Mouse (Mus musculus) regulatory T cell (primary cell): Measurements from ENCODE around the gene Prdm16.

Experiments
- in situ Hi-C: fragments of 300-600 bp; cut with MboI, MseI; formaldehyde crosslinking; loops from one replicate; pipeline ENCODE4 v1.15.1; 2025; ENCODE audit warnings: high pct_unique_total_duplicates

Prdm16 gene

DNA sequence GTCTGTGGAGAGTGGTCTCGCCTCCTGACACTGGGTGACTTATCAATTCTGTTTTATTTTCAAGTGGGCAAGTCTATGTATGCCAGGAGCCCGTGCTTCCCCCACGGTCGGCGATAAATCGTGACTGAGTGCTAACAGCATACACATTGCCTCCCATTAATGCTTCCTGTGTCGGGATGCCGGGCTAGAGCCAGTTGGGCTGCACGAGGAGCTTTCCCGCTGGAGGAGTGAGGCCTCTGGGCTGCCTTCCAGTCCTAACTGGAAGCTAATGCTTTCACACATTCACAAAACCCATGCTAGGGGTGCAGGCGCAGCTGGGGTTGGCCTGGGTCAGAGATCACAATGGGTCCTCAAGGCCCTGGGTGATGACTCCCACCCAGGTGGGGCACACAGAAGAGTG, 212.0 kb downstream of the Prdm16 start:
- in situ Hi-C loops, result no loop called here

DNA sequence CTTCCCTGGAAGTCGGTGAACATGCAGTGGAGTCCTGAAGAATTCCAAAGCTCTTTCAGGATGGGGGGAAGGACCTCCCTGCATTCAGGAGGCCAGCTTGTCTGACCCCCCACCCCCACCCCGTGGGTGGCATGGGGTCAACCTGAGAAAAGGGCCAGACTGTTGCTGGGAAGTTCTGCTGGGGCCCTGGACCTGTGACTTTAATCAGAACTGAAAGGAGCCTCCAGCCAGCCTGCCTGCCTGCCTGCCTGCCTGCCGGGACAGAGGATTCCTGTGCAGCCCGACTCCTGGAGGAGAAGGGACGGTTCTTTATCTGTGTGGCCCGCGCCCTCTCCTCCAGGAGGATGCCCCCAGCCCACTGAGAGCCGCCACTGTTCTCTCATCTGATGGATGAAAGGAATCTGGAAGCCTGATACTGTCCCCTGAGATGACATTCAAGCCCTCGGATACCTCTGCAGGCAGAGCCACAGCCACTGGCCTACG, 214.2 kb downstream of the Prdm16 start:
- in situ Hi-C loops, result no loop called here

DNA sequence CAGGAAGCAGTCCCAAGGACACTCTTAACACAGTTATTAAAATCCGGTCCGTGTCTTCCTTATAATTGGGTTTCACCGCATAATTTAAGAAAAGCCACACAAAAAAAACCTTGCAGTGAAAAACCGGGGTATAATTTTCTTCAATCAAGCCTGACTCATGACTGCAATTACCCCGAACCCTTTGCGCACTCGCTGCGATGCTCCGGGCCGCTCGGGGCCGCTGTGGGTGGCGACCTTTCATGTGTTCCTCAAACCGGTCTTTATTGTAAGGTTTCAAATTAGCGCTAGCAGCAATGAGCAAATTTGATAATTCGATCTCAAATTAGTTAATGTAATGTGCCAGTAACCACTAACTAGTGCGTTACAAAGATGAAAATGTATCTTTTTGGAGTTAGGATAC, 215.9 kb downstream of the Prdm16 start:
- in situ Hi-C loops, result no loop called here

DNA sequence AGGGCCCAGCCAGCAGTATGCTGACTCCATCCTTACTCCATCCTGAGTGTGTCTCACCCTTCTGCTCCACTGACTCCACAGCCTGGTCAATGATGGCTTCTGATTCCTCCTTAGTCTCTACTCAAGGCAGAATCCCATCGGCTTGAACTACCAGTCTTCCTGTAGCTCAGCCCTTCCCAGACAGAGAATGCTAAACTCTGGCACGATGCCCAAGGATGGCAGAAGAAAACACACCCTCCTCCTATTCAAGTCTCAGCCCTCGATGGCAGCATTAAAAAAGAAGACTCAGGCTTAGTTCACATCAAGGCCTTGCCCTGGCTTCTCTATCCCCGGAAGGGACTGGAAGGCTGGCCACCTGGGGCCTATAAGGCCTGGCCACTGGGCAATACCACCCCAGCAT, 216.9 kb downstream of the Prdm16 start:
- in situ Hi-C loops, result no loop called here

DNA sequence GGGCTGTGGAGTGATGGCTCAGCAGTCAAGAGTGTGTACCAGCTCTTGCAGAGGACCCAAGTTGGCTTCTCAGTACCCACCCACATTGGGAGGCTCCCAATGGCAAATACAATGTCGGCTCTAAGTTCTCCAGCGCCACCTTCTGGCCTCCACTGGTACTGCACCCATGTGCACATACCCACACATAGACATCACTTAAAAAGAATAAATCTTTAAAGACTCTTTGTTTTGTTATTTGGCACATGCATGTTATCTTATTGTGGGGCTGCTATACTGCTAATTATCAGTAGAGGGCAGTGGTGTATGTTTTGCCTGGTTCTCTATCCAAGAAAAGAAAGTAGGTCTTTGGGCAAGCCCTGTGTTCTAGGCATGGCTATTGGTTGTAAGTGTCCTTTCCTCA, 217.7 kb downstream of the Prdm16 start:
- in situ Hi-C loops, result no loop called here

DNA sequence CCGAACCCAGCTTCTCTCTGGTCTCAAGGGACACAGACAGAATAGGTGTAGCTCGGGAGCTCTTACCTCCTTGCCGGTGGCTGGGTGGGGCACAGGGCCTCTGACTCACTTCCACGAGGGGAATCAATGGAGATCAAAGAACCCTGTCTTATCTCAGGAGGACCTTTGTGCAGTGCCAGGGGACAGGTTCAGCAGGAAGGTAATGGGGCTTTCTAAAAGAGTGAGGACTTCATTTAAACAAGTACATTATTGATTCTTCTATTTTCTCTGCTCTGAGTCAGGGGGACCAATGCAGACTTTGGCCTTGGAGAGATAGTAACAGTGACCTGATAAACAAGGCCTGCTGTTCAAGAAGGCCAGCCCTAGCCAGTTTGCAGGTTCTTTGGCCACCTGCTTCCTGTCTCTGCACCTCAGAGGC, 218.3 kb downstream of the Prdm16 start:
- in situ Hi-C loops, result no loop called here

DNA sequence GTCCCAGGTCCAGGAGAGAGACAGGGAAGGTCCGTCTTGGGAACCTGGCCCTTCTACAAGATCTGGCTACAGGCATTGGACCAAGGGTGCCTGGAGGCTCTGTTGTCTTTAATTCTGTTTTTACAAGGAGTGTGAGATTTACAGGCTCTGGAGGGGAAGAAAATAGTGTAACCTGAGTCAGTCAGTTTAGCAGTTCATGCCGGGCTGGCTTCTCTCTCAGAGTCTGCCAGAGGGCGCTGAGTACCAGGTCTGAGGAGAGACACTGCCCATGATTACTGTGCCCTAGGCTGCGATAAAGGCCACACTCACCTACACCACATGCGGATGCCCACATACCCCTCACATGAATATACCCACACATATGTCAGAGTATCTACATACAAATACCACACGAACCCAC, 219.9 kb downstream of the Prdm16 start:
- in situ Hi-C loops, result no loop called here

DNA sequence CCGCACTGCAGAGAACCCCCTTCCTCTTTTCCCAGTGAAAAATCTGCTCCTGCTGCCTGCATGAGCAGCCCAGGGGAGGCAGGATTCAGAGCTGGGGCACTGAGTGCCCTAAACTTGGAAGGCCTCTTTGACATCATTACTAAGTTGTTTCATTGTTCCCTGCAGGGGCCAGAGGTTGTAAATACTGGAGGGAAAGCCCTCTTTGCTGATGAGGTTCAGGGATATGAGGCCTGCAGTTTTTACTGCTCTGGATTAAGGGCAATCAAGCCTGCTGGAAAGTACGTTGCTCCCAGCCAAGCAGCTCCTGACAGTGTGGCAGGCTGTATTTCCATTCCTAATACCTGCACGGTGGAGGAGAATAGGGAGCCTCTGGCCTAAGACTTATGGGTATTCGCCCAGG, 221.8 kb downstream of the Prdm16 start:
- in situ Hi-C loops, result no loop called here

DNA sequence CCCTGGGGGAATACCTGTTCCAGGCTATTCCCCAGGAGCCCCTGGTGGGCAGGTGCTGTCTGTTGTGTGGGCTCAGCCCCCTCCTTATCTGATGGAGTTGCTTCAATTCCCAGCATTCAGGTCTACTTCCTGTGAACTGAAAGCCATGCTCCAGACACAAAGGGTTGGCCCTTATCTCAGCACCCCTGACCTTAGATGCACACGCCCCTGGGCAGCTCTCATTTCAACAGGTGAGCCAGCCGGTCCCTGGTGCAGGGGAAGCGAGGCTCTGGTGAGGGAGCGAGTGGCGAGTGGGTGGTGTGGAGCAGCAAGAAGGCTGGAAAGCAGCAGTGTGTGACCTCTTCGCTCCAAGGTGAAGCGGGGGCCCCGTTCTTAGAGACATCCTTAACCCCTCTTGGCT, 226.1 kb downstream of the Prdm16 start:
- in situ Hi-C loops, result no loop called here

DNA sequence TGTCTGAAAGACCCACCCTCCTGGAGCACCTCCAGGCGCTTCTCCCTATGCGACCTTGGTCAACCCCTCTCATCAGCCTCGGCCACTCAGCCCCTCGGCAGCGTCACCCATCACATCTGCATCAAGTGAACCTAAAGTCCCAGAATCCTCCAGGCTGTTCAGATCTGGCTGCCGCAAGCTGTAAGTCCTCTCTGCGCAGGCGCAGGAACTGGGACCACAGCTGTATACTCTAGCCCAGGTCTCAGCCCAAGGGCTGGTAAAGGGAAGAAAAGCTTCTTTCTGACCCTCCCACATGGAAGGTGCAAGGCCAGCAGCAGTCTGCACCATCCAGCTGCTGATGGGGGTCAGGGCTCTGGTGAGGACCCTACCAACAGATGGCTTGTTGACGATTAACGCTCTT, 226.8 kb downstream of the Prdm16 start:
- in situ Hi-C loops, result no loop called here

DNA sequence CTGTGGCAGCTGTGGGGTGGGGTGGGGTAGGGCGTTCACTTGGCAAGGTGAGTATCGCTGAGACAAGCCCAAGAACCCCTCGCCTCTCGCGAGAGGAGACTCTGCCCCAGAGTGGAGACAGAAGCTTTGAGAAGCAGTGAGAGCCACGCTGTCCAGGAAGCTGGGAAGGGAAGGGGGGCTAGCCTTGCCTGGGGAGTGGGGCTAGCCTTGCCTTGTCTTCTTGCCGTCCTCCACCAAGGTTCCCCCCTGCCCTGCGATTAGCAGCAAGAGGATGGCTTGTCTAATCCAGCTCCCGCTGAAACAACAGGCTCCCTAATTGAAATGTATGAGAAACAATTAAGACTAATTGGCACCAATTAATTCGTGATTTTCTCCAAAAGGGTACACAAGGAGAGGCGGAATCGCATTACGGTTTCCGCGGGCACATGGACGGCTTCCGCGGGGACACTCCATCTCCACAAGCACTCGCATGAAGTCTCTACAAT, 227.4 kb downstream of the Prdm16 start:
- in situ Hi-C loops, result no loop called here

DNA sequence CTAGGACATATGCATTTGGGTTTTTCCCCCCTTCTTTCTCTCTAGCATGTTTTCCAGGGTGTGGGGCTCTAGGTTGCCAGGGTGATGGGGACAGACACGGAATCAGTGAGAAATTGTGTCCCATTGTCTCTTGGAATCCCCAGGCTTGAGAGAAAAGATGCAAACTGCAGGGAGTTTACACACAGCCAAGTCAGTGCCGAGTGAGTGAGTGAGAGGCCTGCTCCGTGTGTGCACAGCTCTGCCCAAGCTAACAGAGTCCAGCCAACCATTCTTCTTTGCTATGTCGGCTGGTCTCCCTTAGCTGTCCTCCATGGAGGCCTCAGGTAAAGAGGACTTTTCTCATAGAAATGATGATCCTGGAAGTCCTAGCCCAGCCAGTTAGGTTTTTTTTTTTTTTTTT, 233.7 kb downstream of the Prdm16 start:
- in situ Hi-C loops, result no loop called here

DNA sequence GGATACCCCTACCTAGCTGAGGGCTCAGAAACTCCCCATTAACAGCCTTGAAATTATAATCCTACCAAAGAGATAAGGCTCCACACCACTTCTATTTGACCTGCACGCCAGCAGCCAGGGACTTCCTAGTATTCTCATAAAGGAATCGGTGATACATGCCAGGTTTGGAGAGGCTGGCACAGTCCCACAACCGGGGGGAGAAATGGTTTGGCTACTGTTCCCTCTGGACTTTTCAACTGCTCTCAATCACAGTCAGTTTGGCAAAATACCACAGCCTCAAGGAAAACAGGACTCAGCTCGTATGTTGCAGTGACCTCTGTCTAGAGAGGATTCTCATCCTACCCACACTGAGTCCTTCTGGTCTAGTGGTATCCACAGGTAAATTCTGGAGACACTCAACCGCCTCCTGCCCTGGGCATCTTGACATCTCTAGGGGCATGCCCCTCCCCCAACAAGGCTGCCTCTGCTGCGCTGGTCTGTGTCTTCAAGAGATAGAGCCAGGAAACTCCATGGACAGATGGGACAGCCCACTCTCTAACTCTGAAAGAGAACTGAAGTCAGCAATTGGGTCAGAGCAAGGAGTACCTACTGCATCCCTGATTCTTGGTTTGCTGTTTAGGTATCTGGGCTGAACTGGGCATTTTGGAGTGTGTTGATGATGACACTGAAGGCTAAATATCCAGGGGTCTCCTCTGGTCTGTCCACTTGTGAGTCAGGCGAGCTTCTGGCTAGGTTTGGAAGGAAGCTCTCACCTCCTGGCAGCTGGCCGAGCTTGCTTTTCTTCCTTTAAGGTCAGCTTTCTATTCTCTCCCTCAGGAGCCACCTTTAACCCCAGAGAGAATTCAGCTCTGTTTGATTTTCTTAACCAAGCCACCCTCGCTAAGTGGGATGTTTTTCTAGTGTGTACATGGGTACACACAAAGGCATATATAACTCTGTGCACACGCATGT, 234.4 kb downstream of the Prdm16 start:
- in situ Hi-C loops, result no loop called here

DNA sequence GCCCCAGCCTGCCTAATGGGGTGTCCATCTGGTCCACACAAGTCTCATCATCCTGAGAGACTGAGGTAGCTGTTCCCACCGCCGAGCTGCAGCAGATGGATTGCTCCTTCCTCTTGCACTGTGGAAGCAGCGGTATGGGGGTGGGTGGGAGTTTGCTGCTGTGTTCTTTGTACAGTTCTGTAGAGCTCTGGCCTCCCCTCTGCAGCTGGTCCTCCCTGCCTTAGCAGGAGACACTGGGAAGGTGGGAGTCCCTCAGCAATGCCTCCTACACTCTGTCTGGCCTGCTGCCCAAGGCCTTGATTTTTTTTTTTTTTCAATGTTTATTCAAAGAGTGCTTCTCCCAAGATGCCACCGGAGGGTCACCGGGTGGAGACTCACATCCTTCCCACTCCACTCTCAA, 235.3 kb downstream of the Prdm16 start:
- in situ Hi-C loops, result no loop called here

DNA sequence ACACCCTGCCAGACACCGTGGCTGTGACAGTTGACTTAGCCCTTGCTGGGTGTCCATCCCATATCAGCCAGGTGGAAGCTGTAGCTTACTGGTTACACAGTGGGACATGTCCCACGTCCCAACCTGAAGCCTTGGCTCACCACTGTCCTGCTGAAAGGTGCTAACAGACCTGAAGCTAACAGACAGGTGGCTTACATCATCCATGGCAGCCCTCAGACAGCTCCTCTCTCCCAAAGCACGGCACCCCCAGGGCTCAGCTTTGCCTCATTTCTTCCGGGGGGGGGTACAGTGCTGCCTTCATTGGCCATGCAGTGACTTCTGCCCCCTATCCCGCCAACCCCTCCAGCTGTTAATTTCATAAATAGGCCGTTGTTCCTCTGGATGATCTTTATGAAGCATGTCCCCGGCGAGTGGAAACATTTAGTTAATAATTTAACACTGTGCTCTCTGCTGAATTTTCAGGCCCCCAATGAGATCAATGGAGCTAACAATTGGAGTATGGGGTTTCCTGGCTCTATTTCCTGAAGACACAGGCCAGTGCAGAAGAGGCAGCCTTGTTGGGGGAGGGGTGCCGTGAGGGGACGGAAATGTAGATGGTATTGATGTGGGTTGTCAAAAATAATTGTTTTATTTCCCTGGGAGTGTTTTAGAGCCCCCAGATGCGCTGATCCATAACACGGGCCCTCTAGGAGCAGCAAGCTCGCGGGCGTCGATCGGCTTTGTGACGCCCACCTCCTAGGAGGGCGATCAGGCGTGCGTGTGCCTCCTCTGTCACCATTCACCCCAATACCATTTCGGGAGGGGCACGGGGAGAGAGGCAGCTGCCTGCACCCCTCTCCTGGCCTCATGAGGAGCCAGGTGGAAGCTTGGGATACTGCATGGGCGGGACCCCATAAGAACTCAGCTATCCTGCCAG, 236.2 kb downstream of the Prdm16 start:
- in situ Hi-C loops, result no loop called here

DNA sequence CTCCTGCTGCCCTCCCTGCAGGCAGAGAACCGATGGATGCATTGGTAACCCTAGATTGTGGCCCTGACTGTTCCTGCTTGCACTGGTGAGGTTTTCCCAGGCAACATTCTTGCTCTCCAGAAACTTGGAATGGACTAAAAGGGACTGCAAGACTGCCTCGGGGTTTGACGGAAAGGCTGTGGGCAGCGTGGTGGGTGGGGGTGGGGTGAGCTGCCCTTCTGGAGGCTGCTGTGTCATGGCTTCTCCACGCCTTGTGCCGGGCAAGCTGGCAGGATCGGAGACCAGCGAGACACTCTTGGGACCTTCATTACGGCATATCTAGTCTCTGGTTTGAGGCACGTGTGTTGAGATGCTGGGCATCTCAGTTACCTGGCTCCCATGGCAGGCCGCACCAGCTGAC, 237.0 kb downstream of the Prdm16 start:
- in situ Hi-C loops, result no loop called here

DNA sequence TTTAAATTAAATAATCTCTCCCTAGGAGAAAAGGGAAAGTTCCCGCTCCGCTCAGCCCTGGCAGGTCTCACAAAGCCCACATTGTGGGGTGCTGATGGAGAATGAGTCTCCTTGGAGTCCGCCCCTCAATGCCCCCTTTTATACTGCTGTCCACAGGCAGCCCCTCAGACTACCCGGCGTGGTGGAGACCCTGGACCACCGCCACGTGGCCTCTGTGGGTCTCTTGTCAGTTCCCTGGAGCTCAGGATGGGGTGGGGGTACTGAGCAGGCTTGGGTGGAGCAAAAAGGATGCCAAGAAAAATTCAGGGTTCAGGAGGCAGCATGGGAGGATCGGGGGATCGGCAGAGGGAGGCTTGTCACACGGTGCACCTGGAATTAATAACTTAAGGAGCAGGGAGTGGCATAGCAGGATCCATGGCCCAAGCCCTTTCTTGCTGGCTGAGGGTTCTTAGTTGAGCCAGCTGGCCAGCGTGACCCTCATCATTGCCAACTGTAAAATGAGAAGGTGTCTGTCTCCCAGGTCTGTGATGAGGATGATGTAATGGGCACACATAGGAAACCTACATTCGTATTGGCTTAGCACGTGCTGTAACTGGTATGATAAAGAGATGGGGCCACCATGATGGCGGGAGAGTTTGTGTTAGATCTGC, 239.9 kb downstream of the Prdm16 start:
- in situ Hi-C loops, result no loop called here

DNA sequence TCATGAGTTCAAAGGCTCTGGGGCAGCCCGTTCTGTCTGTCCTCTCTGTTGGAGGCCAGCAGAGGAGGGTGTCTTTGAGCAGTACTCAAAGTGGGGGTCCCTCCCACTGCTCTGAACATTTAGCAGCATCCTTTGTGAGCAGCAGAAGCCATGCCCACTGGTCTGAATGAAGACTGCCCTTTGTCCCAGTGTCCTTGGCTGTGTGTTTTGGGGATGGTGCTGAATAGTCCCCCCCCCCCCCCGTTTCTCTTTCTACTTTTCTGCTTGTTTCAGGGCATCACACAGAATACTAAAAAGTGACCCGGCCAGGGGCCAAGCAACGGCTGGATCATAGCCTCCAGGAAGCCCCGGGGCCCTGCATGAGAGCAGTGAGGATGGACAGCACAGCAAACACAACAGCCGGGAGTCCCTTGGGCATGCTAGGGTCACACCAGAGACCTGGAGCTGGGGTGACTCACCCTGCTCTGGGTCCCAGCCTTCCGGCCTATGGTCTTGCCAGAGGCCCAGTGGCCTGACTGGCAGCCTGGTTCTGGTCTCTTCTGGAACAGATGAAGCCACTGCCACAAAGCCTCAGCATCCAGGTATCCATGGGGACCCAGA, 242.4 kb downstream of the Prdm16 start:
- in situ Hi-C loops, result no loop called here

DNA sequence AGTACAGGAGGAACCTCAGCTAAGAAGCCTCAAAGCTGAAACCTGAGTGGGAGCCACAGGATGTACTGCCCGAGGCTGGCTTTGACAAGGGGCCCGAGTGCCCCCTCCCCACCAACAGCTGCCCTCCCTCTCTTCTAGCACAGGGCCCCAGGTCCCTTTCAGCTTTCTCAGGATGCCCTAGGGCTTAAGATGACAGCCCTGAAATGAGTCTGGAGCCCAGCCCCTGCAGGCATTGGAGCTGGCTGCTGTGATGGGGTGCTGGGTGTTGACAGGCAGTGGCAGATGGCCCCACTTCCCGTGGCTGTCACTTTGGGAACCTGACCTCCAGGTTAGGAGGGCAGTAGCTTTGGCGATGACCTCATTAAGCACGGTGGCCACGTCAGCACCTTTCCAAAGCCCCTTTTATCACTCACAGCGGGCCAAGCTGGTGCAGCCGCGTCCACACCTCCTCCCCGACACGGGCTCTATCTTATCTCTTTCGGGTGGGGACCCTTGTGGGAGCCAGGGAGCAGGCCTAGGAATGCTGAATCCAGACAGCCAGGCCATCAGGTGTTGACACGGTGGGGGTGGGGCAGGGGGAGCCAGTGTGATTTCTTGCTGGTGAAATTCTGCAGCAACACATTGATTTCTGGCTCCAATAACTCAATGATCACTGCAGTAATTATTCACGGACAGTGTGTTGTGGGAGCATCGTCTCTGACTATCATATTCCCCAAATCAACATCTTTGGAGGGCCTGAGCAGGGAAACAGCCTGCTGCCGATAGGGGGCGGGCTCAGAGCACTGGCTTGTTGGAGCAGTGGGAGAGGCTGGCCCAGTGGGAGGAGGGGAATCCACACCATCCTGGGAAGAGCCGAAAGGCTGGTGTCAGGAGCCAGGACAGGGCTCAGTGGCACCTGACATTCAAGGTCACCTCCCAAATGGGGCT, 243.2 kb downstream of the Prdm16 start:
- in situ Hi-C loops, result no loop called here

DNA sequence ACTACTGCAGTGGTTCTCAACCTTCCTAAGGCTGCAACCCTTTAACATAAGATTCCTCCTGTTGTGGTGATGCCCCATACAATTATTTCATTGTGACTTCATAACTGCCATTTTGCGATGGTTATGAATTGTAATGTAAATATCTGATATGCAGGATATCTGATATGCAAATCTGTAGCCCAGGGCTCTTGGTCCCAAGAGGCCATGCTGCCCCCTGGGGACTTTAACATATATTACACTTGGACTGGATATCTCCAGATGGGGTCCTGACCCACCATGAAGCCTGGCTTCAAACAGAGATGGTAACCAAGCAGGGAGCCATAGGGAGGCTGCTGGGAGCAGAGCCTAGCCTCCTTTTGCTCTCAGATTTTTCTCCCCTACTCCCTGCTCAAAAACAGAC, 244.0 kb downstream of the Prdm16 start:
- in situ Hi-C loops, result no loop called here
